Comparison of ENCODE assay signal across 8 mouse cellular contexts in the genomic region with DNA sequence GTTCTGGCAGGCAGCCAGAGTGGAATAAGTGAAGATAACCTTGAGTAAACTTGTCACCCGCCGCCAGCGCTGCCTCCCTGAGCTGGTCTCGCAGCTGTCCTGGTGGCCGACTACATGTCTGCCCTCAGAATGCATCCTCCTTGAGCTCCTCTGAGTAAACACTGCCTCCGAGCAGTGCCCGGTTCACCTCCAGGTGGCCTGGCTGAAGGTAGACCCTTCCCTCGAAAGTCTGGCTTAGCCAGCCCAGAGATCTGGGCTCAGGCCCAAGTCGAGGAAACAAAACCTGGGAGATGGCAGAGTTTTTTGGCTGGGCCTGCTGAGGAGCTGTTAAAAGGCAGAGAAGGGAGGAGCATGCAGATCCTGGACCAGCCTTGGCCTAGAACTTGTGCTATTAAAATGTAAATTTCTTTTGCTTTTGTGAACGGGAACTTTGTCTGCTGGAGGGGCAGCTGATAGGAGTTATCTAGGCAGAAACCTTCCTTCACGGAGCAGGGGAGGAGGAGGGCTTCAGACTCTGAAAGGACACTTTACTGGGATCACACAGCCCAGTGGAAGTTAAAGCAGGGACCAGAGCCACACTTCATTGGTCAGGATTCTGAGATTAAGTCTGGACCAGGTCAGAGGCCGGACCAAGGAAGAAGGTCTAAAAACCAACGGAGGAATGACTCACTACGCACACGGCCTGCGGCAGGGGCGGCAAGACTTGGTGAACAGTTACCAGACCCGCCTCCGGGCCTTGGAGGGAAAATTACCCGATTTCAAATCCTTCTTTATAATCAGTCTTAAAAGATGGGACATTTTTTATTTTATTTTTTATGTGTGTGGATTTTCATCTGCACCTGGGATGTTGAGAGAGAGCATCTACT. TPM values are rescaled to one million over a fixed set of nuclear protein-coding genes. Genes with fewer than 3 reads are reported as not detected.
A peak's percentile ranks its signal among the peaks of the same experiment; 100 is the strongest.
DNase-seq lines count a peak whose midpoint lies in the region; ATAC-seq and TF ChIP-seq lines count a peak whose summit lies in the region.

No protein-coding gene starts in this region.

- no peak for TF ChIP-seq POLR2A in bone marrow macrophage, adult 2 months (IDR thresholded peaks at IDR 0.05; ENCODE audit: borderline replicate concordance, low read depth, low read length)

- no peaks in the 10 kb centered on the region for H3K9me3 ChIP-seq in intestine, embryonic 15.5 days
- H3K9me3 ChIP-seq in lung, embryonic 16.5 days (ENCODE audit: control insufficient read depth, low read length), result no peaks in the 10 kb centered on the region

- H3K27me3 ChIP-seq in intestine, embryonic 15.5 days (replicated peaks), result no peaks in the 10 kb centered on the region
- no peaks in the 10 kb centered on the region for H3K27me3 ChIP-seq in lung, embryonic 16.5 days (ENCODE audit: control insufficient read depth, insufficient read depth, low read depth, low read length)

- no peak overlapping the region for H3K27ac ChIP-seq in bone marrow macrophage, adult 2 months (ENCODE audit: insufficient read depth, low read depth, low read length)
- H3K27ac ChIP-seq in gastrocnemius, adult 2 months, result peak overlapping the region; percentile 13; the same call in 1 of the 2 replicates
- H3K27ac ChIP-seq in intestine, embryonic 15.5 days, result peak overlapping the region; percentile 94
- H3K27ac ChIP-seq in lung, embryonic 16.5 days (ENCODE audit: low read length), result peak overlapping the region; percentile 98

- H3K4me1 ChIP-seq in bone marrow macrophage, adult 2 months (ENCODE audit: control insufficient read depth, insufficient read depth, low read length), result no peaks in the 10 kb centered on the region
- peaks cover 53% of the 10 kb centered on the region for H3K4me1 ChIP-seq in intestine, embryonic 15.5 days (replicated peaks)
- H3K4me1 ChIP-seq in lung, embryonic 16.5 days (replicated peaks; ENCODE audit: control insufficient read depth, insufficient read depth, low read length), result peaks cover 60% of the 10 kb centered on the region

- peak overlapping the region; percentile 56; the same call in 1 of the 2 replicates for H3K4me3 ChIP-seq in bone marrow macrophage, adult 2 months (ENCODE audit: insufficient read depth, low read length)
- H3K4me3 ChIP-seq in gastrocnemius, adult 2 months, result peak overlapping the region; percentile 83
- peak overlapping the region; percentile 94 for H3K4me3 ChIP-seq in intestine, embryonic 15.5 days (replicated peaks)
- H3K4me3 ChIP-seq in lung, embryonic 16.5 days (ENCODE audit: low read length), result peak overlapping the region; percentile 91

- TF ChIP-seq CTCF in bone marrow macrophage, adult 2 months (IDR thresholded peaks at IDR 0.05; ENCODE audit: low read depth, low read length), result no peak
- peak; percentile 21; the same call in 1 of the 2 replicates for TF ChIP-seq CTCF in gastrocnemius, adult 2 months (IDR thresholded peaks at IDR 0.05)

- WGBS in intestine, embryonic 15.5 days, result 5% methylated on average over 20 of the region's 20 CpGs
- WGBS in lung, embryonic 16.5 days, result 7% methylated on average over 20 of the region's 20 CpGs

- peak overlapping the region; percentile 80 for H3K9ac ChIP-seq in intestine, embryonic 15.5 days
- H3K9ac ChIP-seq in lung, embryonic 16.5 days (ENCODE audit: low read length), result peak overlapping the region; percentile 93

- peaks cover 7% of the 10 kb centered on the region for H3K36me3 ChIP-seq in intestine, embryonic 15.5 days
- H3K36me3 ChIP-seq in lung, embryonic 16.5 days (ENCODE audit: control insufficient read depth, insufficient read depth, low read length), result peaks cover 3% of the 10 kb centered on the region

- H3K4me2 ChIP-seq in intestine, embryonic 15.5 days (replicated peaks), result peak overlapping the region; percentile 86
- peak overlapping the region; percentile 94 for H3K4me2 ChIP-seq in lung, embryonic 16.5 days (ENCODE audit: low read depth, low read length)

- DNase-seq in urinary bladder, adult 2 months (ENCODE audit: low spot score), result peak; percentile 28
- DNase-seq in urinary bladder, postnatal 10 days (ENCODE audit: low spot score), result no peak
- peak; percentile 81 for DNase-seq in gastrocnemius, adult 2 months
- peak; percentile 21 for DNase-seq in ovary, postnatal 10 days (ENCODE audit: low spot score)
- peak; percentile 31 to 42 for DNase-seq in urinary bladder, postnatal 36 days (ENCODE audit: low spot score in 2 of 2)

- intact Hi-C loops in gastrocnemius, adult 2 months (cut with DNase I), result no loop called here

- peak; percentile 15 for ATAC-seq in intestine, embryonic 15.5 days
- ATAC-seq in lung, embryonic 16.5 days (ENCODE audit: low read depth), result 0 out of 2 replicates have a peak, but pooled peaks have one; percentile 0

RNA-seq across cellular contexts. Expression of gene Tgif2, which starts 2.3 kb away (rescaled TPM):
- 4.6 and 4.8 TPM in 2 replicates for polyA plus RNA-seq in urinary bladder, adult 2 months (2012; rRNA removed)
- not detected in 2 replicates for polyA plus RNA-seq in bone marrow macrophage, adult 2 months (2012; ENCODE audit: insufficient read depth, insufficient read length, missing spikeins)
- total RNA-seq in gastrocnemius, adult 2 months (2021), result under 1 TPM; 0.15 to 0.28 TPM
- polyA plus RNA-seq in intestine, embryonic 15.5 days (2015; fragmentation: Nextera tagmentation; extraction: Ambion mirVana), result 34.3 and 38.3 TPM in 2 replicates
- 43.9 and 47.7 TPM in 2 replicates for polyA plus RNA-seq in lung, embryonic 16.5 days (2015; fragmentation: Nextera tagmentation; extraction: Ambion mirVana)

RNA-seq across cellular contexts. Expression of gene 4930518I15Rik, which starts 15.7 kb away (rescaled TPM):
- polyA plus RNA-seq in urinary bladder, adult 2 months (2012; rRNA removed), result 3.7 and 3.9 TPM in 2 replicates
- polyA plus RNA-seq in bone marrow macrophage, adult 2 months (2012; ENCODE audit: insufficient read depth, insufficient read length, missing spikeins), result 6.4 and 7.1 TPM in 2 replicates
- total RNA-seq in gastrocnemius, adult 2 months (2021), result under 1 TPM; 0.73 to 0.79 TPM
- 5.3 and 6.7 TPM in 2 replicates for polyA plus RNA-seq in intestine, embryonic 15.5 days (2015; fragmentation: Nextera tagmentation; extraction: Ambion mirVana)
- 7.6 and 9.2 TPM in 2 replicates for polyA plus RNA-seq in lung, embryonic 16.5 days (2015; fragmentation: Nextera tagmentation; extraction: Ambion mirVana)

RNA-seq across cellular contexts. Expression of gene Rab5if, which starts 20.9 kb away (rescaled TPM):
- polyA plus RNA-seq in urinary bladder, adult 2 months (2012; rRNA removed), result 110 and 134 TPM in 2 replicates
- polyA plus RNA-seq in bone marrow macrophage, adult 2 months (2012; ENCODE audit: insufficient read depth, insufficient read length, missing spikeins), result 162 and 175 TPM in 2 replicates
- 10 to 100 TPM; 89.0 to 98.6 TPM for total RNA-seq in gastrocnemius, adult 2 months (2021)
- 304 and 311 TPM in 2 replicates for polyA plus RNA-seq in intestine, embryonic 15.5 days (2015; fragmentation: Nextera tagmentation; extraction: Ambion mirVana)
- 164 and 170 TPM in 2 replicates for polyA plus RNA-seq in lung, embryonic 16.5 days (2015; fragmentation: Nextera tagmentation; extraction: Ambion mirVana)

RNA-seq across cellular contexts. Expression of gene Sla2, which starts 44.9 kb away (rescaled TPM):
- 0.28 and 0.31 TPM in 2 replicates for polyA plus RNA-seq in urinary bladder, adult 2 months (2012; rRNA removed)
- not detected in 2 replicates for polyA plus RNA-seq in bone marrow macrophage, adult 2 months (2012; ENCODE audit: insufficient read depth, insufficient read length, missing spikeins)
- not detected for total RNA-seq in gastrocnemius, adult 2 months (2021)
- 0.53 and 0.66 TPM in 2 replicates for polyA plus RNA-seq in intestine, embryonic 15.5 days (2015; fragmentation: Nextera tagmentation; extraction: Ambion mirVana)
- 0.63 and 2.0 TPM in 2 replicates for polyA plus RNA-seq in lung, embryonic 16.5 days (2015; fragmentation: Nextera tagmentation; extraction: Ambion mirVana)
